Mouse (Mus musculus): ENCODE data around the gene Mybpc3. TPM values are rescaled to one million over a fixed set of nuclear protein-coding genes. Genes with fewer than 3 reads are reported as not detected.
A peak's percentile ranks its signal among the peaks of the same experiment; 100 is the strongest.

Gene Mybpc3
- polyA plus RNA-seq, 1 experiment: 0.14 TPM

- Histone ChIP-seq H3K27ac (ENCODE audit: insufficient read depth, low read depth, low read length) (no peak overlapping the region), H3K4me3 (ENCODE audit: insufficient read depth, low read depth, low read length) (no peak overlapping the region), H3K4me1 (ENCODE audit: control insufficient read depth, insufficient read depth, low read length) (no peaks in the 10 kb centered on the region), H3K36me3 (ENCODE audit: control insufficient read depth, insufficient read depth, low read length) (no peaks in the 10 kb centered on the region), H3K27me3 (replicated peaks; ENCODE audit: control insufficient read depth, insufficient read depth, low read length) (no peaks in the 10 kb centered on the region; the same call in 1 of the 2 replicates)
- DNase-seq: no peak
- TF ChIP-seq POLR2A (IDR thresholded peaks at IDR 0.05; ENCODE audit: low read depth, low read length): no peak
- TF ChIP-seq CTCF (conservative IDR thresholded peaks at IDR 0.05; ENCODE audit: insufficient read depth, insufficient read length, low read depth, low read length): no peak
- 87% methylated on average over 9 of the region's 9 CpGs for whole genome bisulfite sequencing
Measured at GRCm38 (mm10) chr2:91088987-91089386, 29.0 kb upstream of the Mybpc3 start.

- Histone ChIP-seq H3K4me3 (ENCODE audit: insufficient read depth, low read depth, low read length) (no peak overlapping the region), H3K27me3 (replicated peaks; ENCODE audit: control insufficient read depth, insufficient read depth, low read length) (no peaks in the 10 kb centered on the region; the same call in 1 of the 2 replicates), H3K27ac (ENCODE audit: insufficient read depth, low read depth, low read length) (no peak overlapping the region), H3K4me1 (ENCODE audit: control insufficient read depth, insufficient read depth, low read length) (no peaks in the 10 kb centered on the region), H3K36me3 (ENCODE audit: control insufficient read depth, insufficient read depth, low read length) (no peaks in the 10 kb centered on the region)
- TF ChIP-seq POLR2A (IDR thresholded peaks at IDR 0.05; ENCODE audit: low read depth, low read length) (no peak), CTCF (conservative IDR thresholded peaks at IDR 0.05; ENCODE audit: insufficient read depth, insufficient read length, low read depth, low read length) (no peak)
- DNase-seq: no peak
- WGBS: 69% methylated on average over 6 of the region's 6 CpGs
Measured at GRCm38 (mm10) chr2:91090208-91090607, 27.7 kb upstream of the Mybpc3 start.

GRCm38 (mm10) chr2:91090827-91091226 lies 27.1 kb upstream of the Mybpc3 start:
- no peak overlapping the region for H3K4me3 ChIP-seq (ENCODE audit: insufficient read depth, low read depth, low read length)
- 78% methylated on average over 6 of the region's 6 CpGs for WGBS
- no peaks in the 10 kb centered on the region; the same call in 1 of the 2 replicates for H3K27me3 ChIP-seq (replicated peaks; ENCODE audit: control insufficient read depth, insufficient read depth, low read length)
- H3K36me3 ChIP-seq (ENCODE audit: control insufficient read depth, insufficient read depth, low read length): no peaks in the 10 kb centered on the region
- no peak for DNase-seq
- H3K4me1 ChIP-seq (ENCODE audit: control insufficient read depth, insufficient read depth, low read length): no peaks in the 10 kb centered on the region
- TF ChIP-seq POLR2A (IDR thresholded peaks at IDR 0.05; ENCODE audit: low read depth, low read length): no peak
- no peak for TF ChIP-seq CTCF (conservative IDR thresholded peaks at IDR 0.05; ENCODE audit: insufficient read depth, insufficient read length, low read depth, low read length)
- no peak overlapping the region for H3K27ac ChIP-seq (ENCODE audit: insufficient read depth, low read depth, low read length)

- Histone ChIP-seq H3K27ac (ENCODE audit: insufficient read depth, low read depth, low read length) (no peak overlapping the region), H3K27me3 (replicated peaks; ENCODE audit: control insufficient read depth, insufficient read depth, low read length) (no peaks in the 10 kb centered on the region), H3K4me3 (ENCODE audit: insufficient read depth, low read depth, low read length) (peak overlapping the region; percentile 19; the same call in 1 of the 2 replicates), H3K4me1 (ENCODE audit: control insufficient read depth, insufficient read depth, low read length) (no peaks in the 10 kb centered on the region), H3K36me3 (ENCODE audit: control insufficient read depth, insufficient read depth, low read length) (no peaks in the 10 kb centered on the region)
- peak; percentile 30 for DNase-seq
- TF ChIP-seq POLR2A (IDR thresholded peaks at IDR 0.05; ENCODE audit: low read depth, low read length) (no peak), CTCF (conservative IDR thresholded peaks at IDR 0.05; ENCODE audit: insufficient read depth, insufficient read length, low read depth, low read length) (no peak)
- 76% methylated on average over 14 of the region's 14 CpGs for WGBS
Measured at GRCm38 (mm10) chr2:91096524-91096923, 21.4 kb upstream of the Mybpc3 start.

GRCm38 (mm10) chr2:91097015-91097414 lies 20.9 kb upstream of the Mybpc3 start:
- Histone ChIP-seq H3K4me1 (ENCODE audit: control insufficient read depth, insufficient read depth, low read length) (no peaks in the 10 kb centered on the region), H3K27ac (ENCODE audit: insufficient read depth, low read depth, low read length) (no peak overlapping the region), H3K4me3 (ENCODE audit: insufficient read depth, low read depth, low read length) (peak overlapping the region; percentile 19; the same call in 1 of the 2 replicates), H3K36me3 (ENCODE audit: control insufficient read depth, insufficient read depth, low read length) (no peaks in the 10 kb centered on the region), H3K27me3 (replicated peaks; ENCODE audit: control insufficient read depth, insufficient read depth, low read length) (no peaks in the 10 kb centered on the region)
- DNase-seq: no peak
- 79% methylated on average over 10 of the region's 10 CpGs for WGBS
- TF ChIP-seq CTCF (conservative IDR thresholded peaks at IDR 0.05; ENCODE audit: insufficient read depth, insufficient read length, low read depth, low read length) (no peak), POLR2A (IDR thresholded peaks at IDR 0.05; ENCODE audit: low read depth, low read length) (no peak)

- no peak overlapping the region for H3K27ac ChIP-seq (ENCODE audit: insufficient read depth, low read depth, low read length)
Measured at GRCm38 (mm10) chr2:91098156-91098555, 19.8 kb upstream of the Mybpc3 start.

GRCm38 (mm10) chr2:91101124-91101740 lies 16.7 kb upstream of the Mybpc3 start:
- H3K27ac ChIP-seq (ENCODE audit: insufficient read depth, low read depth, low read length): no peak overlapping the region
- peak; percentile 91 for DNase-seq
- TF ChIP-seq POLR2A (IDR thresholded peaks at IDR 0.05; ENCODE audit: low read depth, low read length) (no peak), CTCF (conservative IDR thresholded peaks at IDR 0.05; ENCODE audit: insufficient read depth, insufficient read length, low read depth, low read length) (peak; percentile 96)
- H3K4me1 ChIP-seq (ENCODE audit: control insufficient read depth, insufficient read depth, low read length): no peaks in the 10 kb centered on the region
- no peak overlapping the region for H3K4me3 ChIP-seq (ENCODE audit: insufficient read depth, low read depth, low read length)
- WGBS: 5% methylated on average over 7 of the region's 7 CpGs
- H3K27me3 ChIP-seq (replicated peaks; ENCODE audit: control insufficient read depth, insufficient read depth, low read length): no peaks in the 10 kb centered on the region
- no peaks in the 10 kb centered on the region for H3K36me3 ChIP-seq (ENCODE audit: control insufficient read depth, insufficient read depth, low read length)

More at GRCm38 (mm10) chr2:91098156-91098555, 19.8 kb upstream of the Mybpc3 start:
- Histone ChIP-seq H3K4me3 (ENCODE audit: insufficient read depth, low read depth, low read length) (no peak overlapping the region), H3K4me1 (ENCODE audit: control insufficient read depth, insufficient read depth, low read length) (no peaks in the 10 kb centered on the region), H3K27me3 (replicated peaks; ENCODE audit: control insufficient read depth, insufficient read depth, low read length) (no peaks in the 10 kb centered on the region), H3K36me3 (ENCODE audit: control insufficient read depth, insufficient read depth, low read length) (no peaks in the 10 kb centered on the region)
- TF ChIP-seq POLR2A (IDR thresholded peaks at IDR 0.05; ENCODE audit: low read depth, low read length) (no peak), CTCF (conservative IDR thresholded peaks at IDR 0.05; ENCODE audit: insufficient read depth, insufficient read length, low read depth, low read length) (no peak)
- 83% methylated on average over 2 of the region's 2 CpGs for WGBS
- DNase-seq: no peak

All from kidney, adult 2 months (tissue).